Mouse (Mus musculus) cerebellum, adult 2 months (tissue): ENCODE data around the gene Rab12.

ENCODE experiments used
- CTCF ChIP-seq: fragments of 200-500 bp; IDR thresholded peaks from 2 replicates; pipeline ENCODE4 v1.5.1; 2011; ENCODE audit warnings: low read depth, mild to moderate bottlenecking, control low read depth, low read length, moderate library complexity, borderline replicate concordance; ENCODE audit not compliant: insufficient read depth
- POLR2A ChIP-seq: fragments of 200-500 bp; IDR thresholded peaks from 2 replicates; pipeline ENCODE4 v1.6.1; 2011; ENCODE audit warnings: low read length, control low read depth, borderline replicate concordance; ENCODE audit not compliant: insufficient read depth

DNA sequence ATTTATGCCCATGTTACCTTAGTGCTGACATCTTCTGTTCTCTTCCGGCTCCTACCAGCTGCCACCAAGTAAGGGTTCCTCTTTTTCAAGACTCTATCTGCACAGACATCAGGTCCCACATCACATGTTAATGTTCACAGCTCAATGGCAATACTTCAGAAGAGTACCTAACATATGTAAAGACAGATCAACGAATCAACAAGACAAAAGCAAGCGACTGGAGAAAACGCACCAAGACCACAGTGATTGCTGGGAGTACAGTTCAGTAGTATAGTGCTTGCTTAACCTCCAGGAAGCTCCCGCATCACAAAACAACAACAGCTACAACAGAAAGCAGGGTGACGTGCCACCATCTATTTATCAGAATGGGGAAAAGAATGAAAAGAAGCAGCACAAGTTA is 33.0 kb downstream of the Rab12 start:
- TF ChIP-seq CTCF (no peak), POLR2A (no peak)
